Mouse (Mus musculus) cerebellum, postnatal 14 days (tissue): Measurements from ENCODE around the gene Ttc9c.
A peak's percentile ranks its signal among the peaks of the same experiment; 100 is the strongest.
"Not testable (repeated sequence)": the region's sequence is repeated elsewhere in the genome, so short reads cannot be mapped to it uniquely, and the experiment has no call there.

Source experiments
- DNase-seq, 2 experiments: peaks; one replicate each; pipeline ENCODE4 v3.0.0; 2021; ENCODE audit warnings: mixed read lengths in 2 of 2

The Ttc9c gene

DNA sequence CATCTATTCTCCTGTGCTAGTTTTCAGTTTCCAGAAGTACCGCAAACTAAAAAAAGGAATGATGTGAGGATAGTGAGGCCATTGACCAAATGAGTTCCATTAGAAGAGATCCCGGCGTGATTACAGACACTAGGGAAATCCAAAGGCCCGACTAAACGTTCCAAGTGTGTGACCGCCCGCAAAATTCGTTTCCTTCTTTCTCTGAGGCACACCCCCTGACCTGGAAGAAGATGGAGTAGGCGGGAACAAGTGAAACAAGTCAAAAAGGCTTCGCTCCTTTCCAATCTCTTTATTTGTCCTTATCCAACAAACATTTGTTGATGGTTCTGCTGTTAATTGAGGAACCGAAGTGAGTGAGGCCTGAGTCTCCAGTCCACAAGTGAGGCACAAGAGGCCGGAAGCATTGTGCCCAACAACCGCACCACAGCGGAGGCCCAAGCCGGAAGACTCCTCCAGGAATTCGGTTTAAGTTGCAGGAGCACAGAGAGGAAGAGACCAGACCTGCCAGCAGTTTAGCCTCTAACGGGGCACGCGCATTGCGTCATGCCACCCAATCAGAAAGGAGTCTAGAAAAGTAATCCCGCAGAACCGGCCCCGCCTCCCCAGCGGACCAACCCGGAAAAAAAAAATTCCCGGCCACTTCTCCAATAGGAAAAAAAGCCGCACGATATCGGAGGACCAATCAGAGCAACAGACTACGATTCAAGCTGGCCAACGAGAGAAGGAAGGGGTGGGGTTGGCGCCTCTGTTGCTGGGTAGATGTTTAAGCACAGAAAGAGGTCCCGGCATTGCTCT lies at the start of gene Ttc9c:
Ttc9c (minus strand) TSS at position 533 of the 795 bp plus-strand sequence.
- DNase-seq: peak; percentile 95 to 97

GRCm38 (mm10) chr19:8864265-8864664 lies 45.1 kb upstream of the Ttc9c start:
- DNase-seq: no peak

GRCm38 (mm10) chr19:8859018-8859417 lies 39.9 kb upstream of the Ttc9c start:
- DNase-seq: no peak

DNA sequence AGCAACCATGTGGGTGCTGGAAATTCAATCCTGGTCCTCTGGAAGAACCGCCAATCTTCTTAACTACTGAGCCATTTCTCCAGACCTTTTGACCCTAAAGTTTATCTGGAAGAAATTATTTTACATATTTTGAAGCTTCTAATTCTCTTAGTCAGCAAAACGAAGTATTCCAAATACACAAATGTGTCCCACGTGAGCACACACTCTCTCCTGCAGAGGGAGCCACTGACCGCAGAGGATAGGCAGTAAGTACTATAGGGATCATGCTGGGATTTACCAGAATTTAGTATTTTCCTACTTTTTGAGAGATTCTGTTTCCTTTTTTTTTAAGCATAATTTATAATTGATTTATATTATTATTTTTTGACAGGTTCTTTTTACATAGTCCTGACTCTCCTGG lies 38.6 kb upstream of the Ttc9c start:
- DNase-seq: peak in 1 of 2 experiments; percentile 69

DNA sequence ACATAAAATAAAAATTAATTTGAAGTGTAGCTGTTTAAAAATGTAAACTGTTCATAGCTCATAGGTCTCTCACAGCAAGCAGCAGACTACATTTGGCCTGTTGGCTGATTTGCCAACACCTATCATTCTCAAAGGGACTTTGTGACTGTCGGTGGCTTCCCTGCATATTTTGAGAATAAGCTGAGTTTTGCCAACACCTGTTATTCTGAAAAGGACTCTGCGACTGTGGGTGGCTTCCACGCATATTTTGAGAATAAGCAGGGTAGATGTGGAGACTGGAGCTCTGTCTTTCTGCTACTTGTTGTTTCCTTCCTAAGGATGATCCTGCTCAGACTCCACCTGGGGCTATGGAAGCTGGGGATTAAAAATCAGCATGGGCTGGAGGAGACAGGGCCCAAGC lies 34.0 kb upstream of the Ttc9c start:
- DNase-seq: no peak

DNA sequence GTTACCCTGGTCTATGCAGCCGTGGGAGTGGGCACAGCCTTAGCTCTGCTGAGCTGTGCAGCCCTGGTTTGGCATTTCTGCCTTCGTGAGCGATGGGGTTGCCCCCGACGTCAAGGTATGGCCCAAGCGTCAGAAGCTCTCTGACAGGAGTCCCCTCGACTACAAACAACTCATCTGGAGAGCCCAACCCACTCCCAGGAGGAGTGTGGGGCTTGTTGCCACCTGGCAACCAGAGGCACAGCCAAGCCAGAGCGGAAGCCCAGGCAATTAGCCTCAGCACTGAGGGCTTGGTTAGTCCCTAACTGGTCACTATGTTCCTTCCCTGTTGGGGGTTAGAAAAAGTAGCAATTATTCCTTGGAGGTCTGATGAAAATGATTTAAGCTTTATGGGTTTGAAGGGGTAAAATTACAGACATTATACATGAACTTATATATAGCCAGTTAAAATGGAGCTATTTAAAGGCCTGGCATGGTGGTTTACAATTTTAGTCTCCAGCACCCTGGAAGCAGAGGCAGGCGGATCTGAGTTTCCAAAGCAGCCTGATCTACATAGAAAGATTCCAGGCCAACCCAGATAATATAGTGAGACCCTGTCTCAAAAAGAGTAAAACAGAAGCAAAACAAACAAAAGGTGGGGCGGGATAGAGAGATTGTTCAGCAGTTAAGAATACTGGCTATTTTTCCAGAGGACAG lies 33.2 kb upstream of the Ttc9c start:
- no peak for DNase-seq

- DNase-seq: no peak
These were observed 32.5 kb upstream of the Ttc9c start for GRCm38 (mm10) chr19:8851639-8852038.

- DNase-seq: peak in 1 of 2 experiments; percentile 57
These were observed 31.3 kb upstream of the Ttc9c start, which contains the start of gene Lrrn4cl for GRCm38 (mm10) chr19:8850402-8850901. TSS of gene Lrrn4cl (plus strand) at chr19:8850768.

GRCm38 (mm10) chr19:8848356-8848755 lies 29.2 kb upstream of the Ttc9c start:
- DNase-seq: no peak

GRCm38 (mm10) chr19:8844371-8845129 lies 25.4 kb upstream of the Ttc9c start:
- DNase-seq: peak; percentile 85 to 94

GRCm38 (mm10) chr19:8842961-8843360 lies 23.8 kb upstream of the Ttc9c start:
- DNase-seq: no peak

- DNase-seq: peak in 1 of 2 experiments; percentile 61
These were observed 21.9 kb upstream of the Ttc9c start for GRCm38 (mm10) chr19:8841012-8841411.

DNA sequence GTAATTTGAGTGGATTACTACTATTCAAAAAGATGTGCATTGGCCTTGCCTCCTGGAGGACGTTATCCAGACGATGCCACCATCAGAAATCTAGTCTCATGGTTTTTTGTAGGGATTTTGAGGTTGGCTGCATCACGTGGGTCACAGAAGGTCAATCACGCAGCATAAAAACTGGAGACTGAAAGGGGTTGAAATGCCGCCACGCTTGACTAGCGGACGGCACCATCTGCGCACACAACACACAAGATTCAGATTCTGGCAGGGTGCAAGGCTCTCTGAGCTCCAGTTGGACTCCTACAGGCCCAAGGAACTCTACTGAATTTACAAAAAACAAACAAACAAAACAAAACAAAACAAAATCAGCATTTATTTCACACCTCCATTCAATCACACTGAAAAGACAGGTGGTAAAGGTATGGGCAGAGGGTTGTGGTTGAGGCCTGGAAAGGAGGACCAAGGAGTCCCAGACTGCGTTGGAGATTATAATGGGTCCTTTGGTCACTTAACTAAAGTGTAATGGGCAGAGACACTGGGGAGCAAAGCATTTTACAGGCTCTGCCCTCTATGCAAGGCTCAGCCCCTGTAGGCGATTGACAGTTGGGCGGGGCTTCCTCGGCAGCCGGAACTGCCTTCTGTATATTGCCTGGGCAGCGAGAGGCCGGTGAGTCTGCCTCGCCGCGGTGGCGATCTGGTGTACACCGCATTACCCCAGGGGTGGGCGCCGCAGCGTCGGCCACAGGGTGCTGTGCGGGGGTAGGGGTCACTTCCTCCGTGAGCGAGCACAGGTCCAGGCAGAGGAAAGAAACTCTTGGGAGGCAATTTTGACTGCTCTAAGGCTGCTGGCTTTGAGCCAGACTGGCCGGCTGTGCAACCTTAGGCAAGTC lies 21.0 kb upstream of the Ttc9c start:
- DNase-seq: peak; percentile 85 to 87

- DNase-seq: peak; percentile 91 to 93
These were observed 20.2 kb upstream of the Ttc9c start, which contains the start of gene Gng3 for GRCm38 (mm10) chr19:8839103-8839907. TSS of gene Gng3 (minus strand) at chr19:8839194.

DNA sequence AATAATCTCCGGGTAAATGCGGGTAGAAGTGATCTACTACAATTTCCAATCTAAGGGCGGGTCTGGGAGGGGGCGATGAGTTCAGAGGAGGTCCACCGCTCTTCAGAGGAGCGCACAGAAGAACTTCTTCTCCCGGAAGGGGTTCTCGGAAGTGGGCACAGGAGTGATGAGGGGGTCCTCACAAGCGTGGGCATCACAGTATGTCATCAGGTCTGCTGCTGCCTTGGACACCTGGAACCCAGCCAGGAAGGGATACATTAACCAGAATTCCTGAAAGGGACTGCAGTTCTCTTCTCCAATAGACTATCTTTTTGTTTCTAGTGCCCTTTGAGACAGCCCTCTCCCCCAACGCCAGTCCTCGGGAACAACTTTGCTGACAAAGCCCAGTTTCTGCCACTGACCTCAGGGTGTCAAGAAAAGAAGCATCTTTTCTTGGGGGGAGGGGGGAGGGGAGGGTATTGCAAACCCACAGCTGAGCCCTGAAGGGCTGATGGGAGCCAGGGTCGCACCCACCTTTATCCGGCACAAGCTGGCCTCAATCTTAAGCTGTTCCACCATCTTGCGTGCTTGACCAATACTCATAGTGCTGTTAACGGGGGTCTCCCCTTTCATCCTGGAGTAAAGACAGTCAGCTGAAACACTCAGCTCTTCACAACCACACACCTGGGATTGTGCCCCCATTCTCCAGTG lies 19.1 kb upstream of the Ttc9c start:
- DNase-seq: peak; percentile 78 to 80

- peak; percentile 89 to 90 for DNase-seq
These were observed 18.2 kb upstream of the Ttc9c start, which contains the start of gene Bscl2 for GRCm38 (mm10) chr19:8837251-8837791. TSS of gene Bscl2 (plus strand) at chr19:8837467.

DNA sequence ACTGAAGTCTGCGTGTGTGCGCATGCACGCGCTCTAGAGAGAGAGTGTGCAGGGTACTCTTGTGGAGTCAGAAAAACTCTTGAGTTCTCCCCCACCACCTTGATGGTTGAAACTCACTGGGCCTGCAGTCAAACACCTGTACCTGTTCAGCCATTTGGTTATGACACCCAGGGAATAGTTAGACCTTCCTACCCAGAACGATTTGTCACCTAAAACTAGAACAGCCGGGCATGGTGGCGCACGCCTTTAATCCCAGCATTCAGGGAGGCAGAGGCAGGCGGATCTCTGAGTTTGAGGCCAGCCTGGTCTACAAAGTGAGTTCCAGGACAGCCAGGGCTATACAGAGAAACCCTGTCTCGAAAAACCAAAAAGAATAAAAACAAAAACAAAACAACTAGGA lies 17.2 kb upstream of the Ttc9c start:
- not testable (repeated sequence) for DNase-seq

DNA sequence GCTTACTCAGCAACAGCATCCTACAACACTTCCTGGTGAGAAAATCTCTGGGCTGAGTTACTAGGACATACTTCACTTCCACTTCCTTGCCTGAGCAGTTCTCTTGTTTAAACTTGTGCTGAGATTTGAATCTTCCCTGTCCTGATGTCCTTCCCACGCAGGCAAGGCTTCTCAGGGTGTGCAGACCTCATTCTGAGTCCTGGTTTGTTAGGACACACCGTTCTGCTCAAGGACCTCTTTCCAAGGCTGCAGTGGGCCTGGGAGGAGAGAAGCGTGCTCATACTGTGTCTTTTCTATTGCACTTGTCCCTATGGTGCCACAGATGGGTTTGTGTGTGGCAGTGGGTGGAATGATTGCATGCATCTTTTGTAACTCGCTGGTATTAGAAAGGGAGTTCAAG lies 13.8 kb upstream of the Ttc9c start:
- no peak for DNase-seq

- DNase-seq: peak in 1 of 2 experiments; percentile 44
These were observed 12.1 kb upstream of the Ttc9c start for GRCm38 (mm10) chr19:8831262-8831661.

- DNase-seq: peak in 1 of 2 experiments; percentile 47
These were observed 11.5 kb upstream of the Ttc9c start for GRCm38 (mm10) chr19:8830664-8831063.
